Mouse (Mus musculus): ENCODE measurements around the gene Wfdc1.

DNA sequence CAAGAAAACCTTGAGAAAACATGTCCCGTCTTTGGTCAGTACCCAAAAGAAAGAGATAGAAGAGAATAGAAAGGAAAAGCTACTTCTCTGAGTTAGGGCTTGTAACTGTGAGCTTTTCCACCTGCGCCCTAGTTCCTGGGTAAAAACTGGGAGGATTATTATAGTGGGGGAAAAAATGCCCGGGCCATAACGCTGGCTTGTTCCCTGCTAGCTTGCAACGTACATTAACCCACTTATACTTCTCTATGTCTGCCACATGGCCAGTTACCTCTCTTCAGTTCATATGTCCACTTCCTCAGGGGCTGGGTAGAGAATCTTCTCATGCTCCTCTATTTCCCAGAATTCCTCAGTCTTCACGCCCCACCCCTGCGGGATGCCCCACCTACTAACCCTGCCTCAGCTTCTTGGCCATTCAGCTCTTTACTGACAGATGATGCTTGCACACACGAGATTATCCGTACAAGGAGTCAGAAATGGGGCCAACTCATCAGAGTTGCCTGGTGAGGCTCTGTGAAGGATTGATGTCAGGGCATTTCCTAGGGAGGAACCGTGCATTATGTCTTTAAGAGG lies 70.3 kb downstream of the Wfdc1 start:
- no peak for TF ChIP-seq EP300 (IDR thresholded peaks at IDR 0.05; ENCODE audit: low read depth)
- no peak for TF ChIP-seq CTCF (IDR thresholded peaks at IDR 0.05; ENCODE audit: low read depth)

All from liver, postnatal 0 days (tissue).